Mouse (Mus musculus): Measurements from ENCODE around the gene Togaram1. TPM values are rescaled to one million over a fixed set of nuclear protein-coding genes. Genes with fewer than 3 reads are reported as not detected.

Togaram1 gene
- polyA plus RNA-seq, 1 experiment from 2014 or later: 30.2 TPM

DNA sequence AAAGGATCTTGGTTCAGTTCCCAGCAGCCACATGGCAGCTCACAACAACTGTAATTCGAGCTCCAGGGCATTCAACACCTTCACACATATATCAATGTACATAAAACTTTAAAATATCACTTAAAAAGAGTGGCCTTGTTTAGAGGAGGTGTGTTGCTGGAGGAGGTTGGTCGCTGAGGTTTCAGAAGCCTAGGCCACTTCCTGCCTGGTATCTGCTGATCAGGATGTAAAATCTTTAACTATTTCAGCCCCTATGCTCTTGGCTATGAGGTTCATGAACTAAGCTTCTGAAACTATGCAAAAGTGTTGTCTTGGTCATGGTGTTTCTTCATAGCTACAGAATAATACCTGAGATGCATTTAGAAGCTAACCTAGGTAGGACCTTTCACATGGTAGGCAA is 99.6 kb downstream of the Togaram1 start:
- no peak overlapping the region for H3K4me2 ChIP-seq
- no peaks in the 10 kb centered on the region for H3K4me1 ChIP-seq
- WGBS: 43% methylated on average over 2 of the region's 2 CpGs
- H3K36me3 ChIP-seq: peaks cover 76% of the 10 kb centered on the region
- H3K27me3 ChIP-seq: no peaks in the 10 kb centered on the region
- no peak overlapping the region for H3K9ac ChIP-seq
- H3K9me3 ChIP-seq (replicated peaks): no peaks in the 10 kb centered on the region
- H3K27ac ChIP-seq: no peak overlapping the region
- no peak overlapping the region for H3K4me3 ChIP-seq (replicated peaks)
- ATAC-seq (replicated peaks; ENCODE audit: low FRiP score): no peak

DNA sequence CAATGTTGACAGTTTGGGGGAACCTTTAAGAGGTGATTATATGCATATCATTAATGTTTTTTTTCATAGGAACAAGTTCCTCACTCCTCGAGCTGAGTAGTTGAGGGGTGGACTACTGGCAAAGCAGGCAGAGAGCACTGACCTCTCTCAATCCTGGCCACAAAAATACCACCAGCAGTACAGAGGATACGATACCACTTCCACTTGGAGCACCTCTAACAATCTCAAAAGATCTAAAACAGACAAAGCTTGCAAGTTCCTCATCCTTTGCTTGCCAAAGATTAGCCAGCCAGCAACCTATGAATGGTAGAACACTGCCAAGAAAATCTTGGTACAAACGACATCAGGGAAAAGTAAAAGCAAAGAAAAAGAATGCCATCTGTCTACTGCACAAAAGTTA is 100.6 kb downstream of the Togaram1 start:
- H3K4me2 ChIP-seq: no peak overlapping the region
- H3K4me3 ChIP-seq (replicated peaks): no peak overlapping the region
- no peak for ATAC-seq (replicated peaks; ENCODE audit: low FRiP score)
- H3K9me3 ChIP-seq (replicated peaks): no peaks in the 10 kb centered on the region
- no peaks in the 10 kb centered on the region for H3K27me3 ChIP-seq
- WGBS: 69% methylated on average over 3 of the region's 3 CpGs
- peaks cover 70% of the 10 kb centered on the region for H3K36me3 ChIP-seq
- H3K27ac ChIP-seq: no peak overlapping the region
- no peaks in the 10 kb centered on the region for H3K4me1 ChIP-seq
- H3K9ac ChIP-seq: no peak overlapping the region

DNA sequence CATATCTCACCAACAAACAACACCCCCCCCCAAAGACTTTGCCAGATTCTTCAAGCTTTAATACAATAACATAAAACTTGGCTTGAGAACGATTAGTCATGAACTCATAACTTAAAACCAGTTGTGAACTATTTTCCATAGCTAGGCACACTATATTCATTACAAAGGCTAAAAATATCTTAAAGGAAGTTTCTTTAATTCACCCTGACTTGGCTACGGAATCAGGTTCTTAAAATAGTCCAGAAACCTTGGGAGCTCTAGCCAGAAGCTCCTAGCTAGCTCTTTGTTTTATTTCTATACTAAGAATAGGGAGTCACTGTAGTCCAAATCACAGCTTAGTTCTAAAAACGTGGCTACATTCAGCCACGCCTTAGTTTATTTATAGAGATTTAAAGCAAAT is 102.8 kb downstream of the Togaram1 start:
- no peak overlapping the region for H3K9ac ChIP-seq
- no peaks in the 10 kb centered on the region for H3K9me3 ChIP-seq (replicated peaks)
- H3K27ac ChIP-seq: no peak overlapping the region
- H3K36me3 ChIP-seq: peaks cover 62% of the 10 kb centered on the region
- no peak for ATAC-seq (replicated peaks; ENCODE audit: low FRiP score)
- H3K4me1 ChIP-seq: peaks cover 8% of the 10 kb centered on the region; the same call in 1 of the 2 replicates
- no peak overlapping the region for H3K4me3 ChIP-seq (replicated peaks)
- no peaks in the 10 kb centered on the region for H3K27me3 ChIP-seq
- 74% methylated on average over 4 of the region's 4 CpGs for WGBS
- no peak overlapping the region for H3K4me2 ChIP-seq

Other genes with a start within 250 kb of the Togaram1 start
- gene Gm527, start 47.9 kb upstream of the Togaram1 start, polyA plus RNA-seq (2015; fragmentation: Nextera tagmentation; extraction: Ambion mirVana): 2.0 and 3.9 TPM in 2 replicates
- 8.5 and 9.9 TPM in 2 replicates for gene Klhl28, start 270 bp upstream of the Togaram1 start, polyA plus RNA-seq (2015; fragmentation: Nextera tagmentation; extraction: Ambion mirVana)
- gene Prpf39, start 70.5 kb downstream of the Togaram1 start, polyA plus RNA-seq (2015; fragmentation: Nextera tagmentation; extraction: Ambion mirVana): 52.3 and 55.4 TPM in 2 replicates
- gene Fkbp3, start 108.2 kb downstream of the Togaram1 start, polyA plus RNA-seq (2015; fragmentation: Nextera tagmentation; extraction: Ambion mirVana): 492 and 540 TPM in 2 replicates
- gene Fancm, start 109.8 kb downstream of the Togaram1 start, polyA plus RNA-seq (2015; fragmentation: Nextera tagmentation; extraction: Ambion mirVana): 9.9 and 10.3 TPM in 2 replicates
- gene Mis18bp1, start 206.8 kb downstream of the Togaram1 start, polyA plus RNA-seq (2015; fragmentation: Nextera tagmentation; extraction: Ambion mirVana): 59.3 and 67.9 TPM in 2 replicates